Mouse (Mus musculus) gastrocnemius, postnatal 25 days (tissue): Measurements from ENCODE around the gene Vmn1r220. TPM values are rescaled to one million over a fixed set of nuclear protein-coding genes. Genes with fewer than 3 reads are reported as not detected.
"Not testable (repeated sequence)": the region's sequence is repeated elsewhere in the genome, so short reads cannot be mapped to it uniquely, and the experiment has no call there.

ENCODE experiments used
- DNase-seq: peaks from one replicate; pipeline ENCODE4 v3.0.0; 2022
- long read RNA-seq, 2 experiments: library from polyadenylated mRNA; stranded (forward); transcript quantifications; one replicate each; pipeline ENCODE4 v2.0.0; 2021
- total RNA-seq, 2 experiments: library from RNA; stranded (reverse); gene quantifications; 1 replicate in 1 of 2; 2 replicates in 1 of 2; pipeline ENCODE4 v1.2.3; 2021

The Vmn1r220 gene
- not detected for total RNA-seq
- long read RNA-seq, experiment 1 = 0 reads
- long read RNA-seq, experiment 2 = 0 reads

DNA sequence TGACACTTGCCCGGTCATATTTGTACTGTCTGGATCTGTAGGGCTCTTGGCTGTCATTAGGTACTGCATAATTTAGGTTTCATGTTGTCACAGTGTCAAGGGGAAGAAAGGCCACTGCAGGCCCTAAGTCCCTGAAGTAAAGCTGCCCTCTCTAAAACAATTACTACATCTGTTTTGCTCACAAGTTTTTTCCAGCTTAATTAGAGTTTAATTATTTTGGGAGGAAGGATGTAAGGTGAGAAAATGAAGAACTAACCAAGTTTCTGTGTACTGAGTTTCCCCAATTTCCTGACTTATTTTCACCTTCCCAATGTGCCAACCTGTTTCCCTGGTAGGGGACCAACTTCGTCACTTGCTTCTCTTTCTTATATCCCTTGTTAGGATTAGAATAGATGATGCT lies at the start of gene Vmn1r220:
TSS of gene Vmn1r220 (minus strand) at position 101 of the 400 bp plus-strand sequence.
- no peak for DNase-seq

DNA sequence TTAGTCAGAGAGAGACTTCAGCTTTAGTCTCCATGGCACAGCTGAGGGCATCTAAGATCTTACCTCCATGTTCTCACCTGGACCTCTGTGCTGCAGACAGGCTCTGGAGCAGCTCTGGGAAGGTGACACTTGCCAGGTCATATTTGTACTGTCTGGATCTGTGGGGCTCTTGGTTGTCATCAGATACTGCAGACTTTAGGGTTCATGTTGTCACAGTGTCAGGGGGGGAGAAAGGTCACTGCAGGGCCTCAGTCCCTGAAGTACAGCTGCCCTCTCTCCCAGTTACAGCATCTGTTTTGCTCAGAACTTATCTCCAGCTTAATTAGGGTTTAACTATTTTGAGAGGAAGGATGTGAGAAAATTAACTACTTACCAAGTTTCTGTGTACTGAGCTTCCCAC lies 48.1 kb upstream of the Vmn1r220 start, which contains the start of gene Vmn1r222:
TSS of gene Vmn1r222 (minus strand) at position 101 of the 400 bp plus-strand sequence.
- not testable (repeated sequence) for DNase-seq

GRCm38 (mm10) chr13:23213827-23214226 lies 26.1 kb upstream of the Vmn1r220 start, which contains the start of gene Vmn1r221:
TSS of gene Vmn1r221 (plus strand) at chr13:23214127.
- not testable (repeated sequence) for DNase-seq

DNA sequence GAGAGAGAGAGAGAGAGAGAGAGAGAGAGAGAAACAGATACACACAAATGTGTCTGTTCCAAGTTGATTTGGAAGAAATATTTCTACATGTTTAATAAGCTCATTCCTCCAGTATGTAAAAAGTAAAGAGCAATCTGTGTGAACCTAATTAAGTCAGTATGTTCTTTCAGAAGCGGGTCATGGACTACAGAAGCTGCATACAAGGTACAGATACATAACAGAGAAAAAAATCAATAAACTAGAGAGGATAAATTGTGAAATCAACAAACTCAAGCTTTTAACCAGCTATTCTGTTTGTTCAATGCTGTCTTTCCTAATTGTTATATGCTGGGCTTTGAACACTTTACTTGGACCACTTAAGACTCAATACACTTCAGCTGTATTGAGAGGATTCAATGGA lies 16.1 kb upstream of the Vmn1r220 start:
- not testable (repeated sequence) for DNase-seq

GRCm38 (mm10) chr13:23166471-23166870 lies 21.3 kb downstream of the Vmn1r220 start:
- DNase-seq = not testable (repeated sequence)

GRCm38 (mm10) chr13:23159012-23159411 lies 28.8 kb downstream of the Vmn1r220 start, which contains the start of gene Vmn1r219:
TSS of gene Vmn1r219 (plus strand) at chr13:23159312.
- DNase-seq = no peak

- no peak for DNase-seq
Measured at GRCm38 (mm10) chr13:23157848-23158247, 29.9 kb downstream of the Vmn1r220 start.

DNA sequence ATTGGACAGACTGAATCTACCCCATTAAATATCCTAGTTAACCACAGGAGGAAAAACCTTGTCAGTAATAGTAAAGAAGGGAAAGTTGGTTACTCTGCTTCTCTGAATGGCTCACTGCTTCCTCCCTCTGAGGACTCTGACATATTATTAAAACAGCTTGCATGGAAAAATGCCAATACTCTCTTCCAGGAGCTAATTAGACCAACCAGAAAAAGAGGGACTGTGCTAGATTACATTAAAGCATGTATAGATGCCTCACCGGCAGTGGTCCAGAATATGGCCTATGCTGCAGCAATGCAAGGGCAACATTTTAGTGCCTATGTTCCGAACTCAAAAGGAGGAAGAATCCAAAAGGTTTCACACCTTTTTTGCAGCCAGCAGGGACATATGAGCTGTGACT lies 48.9 kb downstream of the Vmn1r220 start:
- DNase-seq = no peak

- DNase-seq = no peak
Measured at GRCm38 (mm10) chr13:23133501-23133900, 54.3 kb downstream of the Vmn1r220 start.

DNA sequence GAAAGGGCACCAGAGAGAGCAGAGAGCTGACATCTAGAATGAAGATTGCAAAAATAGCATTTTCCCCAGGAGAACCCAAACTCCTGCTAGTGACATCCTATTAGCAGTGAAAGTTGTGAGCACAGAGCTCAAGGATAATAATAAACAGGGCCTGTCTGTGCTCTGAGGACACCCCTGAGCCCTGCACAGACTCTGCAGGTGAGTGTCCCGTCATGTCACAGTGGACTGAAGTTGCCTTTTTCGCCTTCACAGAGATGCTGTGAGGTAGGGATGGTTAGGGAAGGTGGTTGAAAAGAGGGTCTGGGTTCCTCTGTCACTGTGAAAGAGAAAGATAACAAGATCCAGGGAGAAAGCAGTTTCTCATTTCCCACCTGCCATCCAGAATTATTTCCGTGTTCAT lies 54.7 kb downstream of the Vmn1r220 start, which contains the start of gene Vmn1r218:
TSS of gene Vmn1r218 (plus strand) at position 57 of the 400 bp plus-strand sequence.
- DNase-seq = no peak

Other genes with a start within 250 kb of the Vmn1r220 start
- gene Vmn1r213, start 180.3 kb downstream of the Vmn1r220 start, total RNA-seq = not detected
- not detected for gene Vmn1r214, start 157.6 kb downstream of the Vmn1r220 start, total RNA-seq
- gene Vmn1r215, start 120.0 kb downstream of the Vmn1r220 start, total RNA-seq = not detected
- gene Vmn1r217, start 69.7 kb downstream of the Vmn1r220 start, total RNA-seq = not detected
- not detected for gene Vmn1r218, start 54.8 kb downstream of the Vmn1r220 start, total RNA-seq
- gene Vmn1r219, start 28.7 kb downstream of the Vmn1r220 start, total RNA-seq = not detected
- not detected for gene Vmn1r221, start 26.2 kb upstream of the Vmn1r220 start, total RNA-seq
- gene Vmn1r222, start 48.0 kb upstream of the Vmn1r220 start, total RNA-seq = not detected
- gene Vmn1r223, start 59.2 kb upstream of the Vmn1r220 start, total RNA-seq = not detected
- 10 to 100 TPM in 1 of 2 experiments, 1 to 10 TPM in 1; 8.8 to 10.3 TPM for gene Zfp322a, start 181.2 kb upstream of the Vmn1r220 start, total RNA-seq
- 1 to 10 TPM; 2.9 to 3.7 TPM for gene Abt1, start 235.9 kb upstream of the Vmn1r220 start, total RNA-seq